Mouse (Mus musculus) stomach, postnatal 0 days (tissue): Measurements from ENCODE around the gene Usp40.

Source experiments
- CTCF ChIP-seq: IDR thresholded peaks from 2 replicates; pipeline ENCODE4 v1.5.1; 2016; ENCODE audit warnings: antibody characterized with exemption, low read depth, mild to moderate bottlenecking, moderate library complexity
- EP300 ChIP-seq: optimal IDR thresholded peaks from 2 replicates; pipeline ENCODE3; 2016; ENCODE audit warnings: antibody characterized with exemption

DNA sequence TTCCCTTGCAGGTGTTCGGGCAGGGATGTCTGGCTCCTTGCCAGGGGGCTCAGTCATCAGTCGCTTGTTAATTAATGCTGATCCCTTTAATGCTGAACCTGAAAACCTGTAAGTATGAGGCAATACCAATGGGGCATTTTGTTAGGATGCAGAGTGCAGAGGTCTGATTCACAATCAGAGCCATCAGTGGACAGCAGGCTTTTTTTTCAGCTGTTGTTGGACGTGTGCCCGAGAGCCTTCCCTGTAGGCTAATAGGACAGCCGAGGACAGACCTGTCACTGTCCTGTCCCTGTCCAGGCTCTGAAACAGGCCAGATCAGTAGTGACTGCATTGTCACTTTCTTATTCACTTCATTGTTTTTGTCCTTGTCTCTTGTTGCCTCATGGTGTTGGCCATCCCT, 78.6 kb downstream of the Usp40 start:
- no peak for TF ChIP-seq EP300
- no peak for TF ChIP-seq CTCF
